Mouse (Mus musculus): ENCODE measurements at regions not wholly inside any gene's neighbourhood (a gene's known extent, or its start where the extent isn't known, plus 50 kb on each side); places are given as distances from the start of the nearest gene placed in this dataset.

- no peaks in the 10 kb centered on the region for H3K36me3 ChIP-seq (ENCODE audit: control insufficient read depth, insufficient read depth, low read length)
- no peak for TF ChIP-seq POLR2A (IDR thresholded peaks at IDR 0.05; ENCODE audit: low read depth, low read length)
- no peak for TF ChIP-seq CTCF (conservative IDR thresholded peaks at IDR 0.05; ENCODE audit: insufficient read depth, insufficient read length, low read depth, low read length)
- peak; percentile 66 for DNase-seq
- 55% methylated on average over 5 of the region's 5 CpGs for WGBS
- no peaks in the 10 kb centered on the region for H3K4me1 ChIP-seq (ENCODE audit: control insufficient read depth, insufficient read depth, low read length)
- H3K27ac ChIP-seq (ENCODE audit: insufficient read depth, low read depth, low read length), result no peak overlapping the region
- H3K27me3 ChIP-seq (replicated peaks; ENCODE audit: control insufficient read depth, insufficient read depth, low read length), result no peaks in the 10 kb centered on the region
- no peak overlapping the region for H3K4me3 ChIP-seq (ENCODE audit: insufficient read depth, low read depth, low read length)
These were observed 133.6 kb upstream of the Nrip1 start for GRCm38 (mm10) chr16:76507191-76507746.

GRCm38 (mm10) chr16:76506240-76506639, 132.6 kb upstream of the Nrip1 start:
- WGBS, result 27% methylated on average over 4 of the region's 4 CpGs
- H3K4me1 ChIP-seq (ENCODE audit: control insufficient read depth, insufficient read depth, low read length), result no peaks in the 10 kb centered on the region
- no peaks in the 10 kb centered on the region for H3K27me3 ChIP-seq (replicated peaks; ENCODE audit: control insufficient read depth, insufficient read depth, low read length)
- no peak overlapping the region for H3K4me3 ChIP-seq (ENCODE audit: insufficient read depth, low read depth, low read length)
- H3K36me3 ChIP-seq (ENCODE audit: control insufficient read depth, insufficient read depth, low read length), result no peaks in the 10 kb centered on the region
- TF ChIP-seq POLR2A (IDR thresholded peaks at IDR 0.05; ENCODE audit: low read depth, low read length), result no peak
- TF ChIP-seq CTCF (conservative IDR thresholded peaks at IDR 0.05; ENCODE audit: insufficient read depth, insufficient read length, low read depth, low read length), result no peak
- no peak overlapping the region for H3K27ac ChIP-seq (ENCODE audit: insufficient read depth, low read depth, low read length)
- DNase-seq, result peak; percentile 42

- TF ChIP-seq CTCF (conservative IDR thresholded peaks at IDR 0.05; ENCODE audit: insufficient read depth, insufficient read length, low read depth, low read length) (no peak), POLR2A (IDR thresholded peaks at IDR 0.05; ENCODE audit: low read depth, low read length) (no peak)
- no peak overlapping the region for H3K4me3 ChIP-seq (ENCODE audit: insufficient read depth, low read depth, low read length)
- 46% methylated on average over 8 of the region's 8 CpGs for WGBS
- H3K27ac ChIP-seq (ENCODE audit: insufficient read depth, low read depth, low read length), result no peak overlapping the region
- no peaks in the 10 kb centered on the region for H3K36me3 ChIP-seq (ENCODE audit: control insufficient read depth, insufficient read depth, low read length)
- H3K4me1 ChIP-seq (ENCODE audit: control insufficient read depth, insufficient read depth, low read length), result no peaks in the 10 kb centered on the region
- DNase-seq, result no peak
- H3K27me3 ChIP-seq (replicated peaks; ENCODE audit: control insufficient read depth, insufficient read depth, low read length), result no peaks in the 10 kb centered on the region
These were observed 126.2 kb upstream of the Nrip1 start for GRCm38 (mm10) chr16:76499686-76500400.

GRCm38 (mm10) chr16:76498233-76498632, 124.6 kb upstream of the Nrip1 start:
- TF ChIP-seq CTCF (conservative IDR thresholded peaks at IDR 0.05; ENCODE audit: insufficient read depth, insufficient read length, low read depth, low read length), result no peak
- no peak for TF ChIP-seq POLR2A (IDR thresholded peaks at IDR 0.05; ENCODE audit: low read depth, low read length)
- WGBS, result 73% methylated on average over 2 of the region's 2 CpGs

GRCm38 (mm10) chr16:76497041-76497808, 123.6 kb upstream of the Nrip1 start:
- DNase-seq, result no peak
- no peaks in the 10 kb centered on the region for H3K36me3 ChIP-seq (ENCODE audit: control insufficient read depth, insufficient read depth, low read length)
- no peaks in the 10 kb centered on the region for H3K4me1 ChIP-seq (ENCODE audit: control insufficient read depth, insufficient read depth, low read length)
- TF ChIP-seq CTCF (conservative IDR thresholded peaks at IDR 0.05; ENCODE audit: insufficient read depth, insufficient read length, low read depth, low read length), result no peak
- TF ChIP-seq POLR2A (IDR thresholded peaks at IDR 0.05; ENCODE audit: low read depth, low read length), result no peak
- H3K4me3 ChIP-seq (ENCODE audit: insufficient read depth, low read depth, low read length), result no peak overlapping the region
- H3K27me3 ChIP-seq (replicated peaks; ENCODE audit: control insufficient read depth, insufficient read depth, low read length), result no peaks in the 10 kb centered on the region
- WGBS, result 92% methylated on average over 12 of the region's 12 CpGs
- no peak overlapping the region for H3K27ac ChIP-seq (ENCODE audit: insufficient read depth, low read depth, low read length)

More at GRCm38 (mm10) chr16:76498233-76498632, 124.6 kb upstream of the Nrip1 start:
- Histone ChIP-seq H3K36me3 (ENCODE audit: control insufficient read depth, insufficient read depth, low read length) (no peaks in the 10 kb centered on the region), H3K4me3 (ENCODE audit: insufficient read depth, low read depth, low read length) (no peak overlapping the region), H3K27ac (ENCODE audit: insufficient read depth, low read depth, low read length) (no peak overlapping the region), H3K27me3 (replicated peaks; ENCODE audit: control insufficient read depth, insufficient read depth, low read length) (no peaks in the 10 kb centered on the region), H3K4me1 (ENCODE audit: control insufficient read depth, insufficient read depth, low read length) (no peaks in the 10 kb centered on the region)
- DNase-seq, result no peak

- WGBS, result 90% methylated on average over 5 of the region's 5 CpGs
- Histone ChIP-seq H3K27ac (ENCODE audit: insufficient read depth, low read depth, low read length) (no peak overlapping the region), H3K36me3 (ENCODE audit: control insufficient read depth, insufficient read depth, low read length) (no peaks in the 10 kb centered on the region), H3K27me3 (replicated peaks; ENCODE audit: control insufficient read depth, insufficient read depth, low read length) (no peaks in the 10 kb centered on the region), H3K4me3 (ENCODE audit: insufficient read depth, low read depth, low read length) (no peak overlapping the region), H3K4me1 (ENCODE audit: control insufficient read depth, insufficient read depth, low read length) (0 out of 2 replicates have a peak, but pooled peaks cover 4% of the 10 kb centered on the region)
- no peak for TF ChIP-seq POLR2A (IDR thresholded peaks at IDR 0.05; ENCODE audit: low read depth, low read length)
- TF ChIP-seq CTCF (conservative IDR thresholded peaks at IDR 0.05; ENCODE audit: insufficient read depth, insufficient read length, low read depth, low read length), result no peak
- no peak for DNase-seq
These were observed 109.8 kb upstream of the Nrip1 start for GRCm38 (mm10) chr16:76483419-76483818.

GRCm38 (mm10) chr16:76481966-76482365, 108.3 kb upstream of the Nrip1 start:
- H3K27ac ChIP-seq (ENCODE audit: insufficient read depth, low read depth, low read length), result no peak overlapping the region
- H3K36me3 ChIP-seq (ENCODE audit: control insufficient read depth, insufficient read depth, low read length), result no peaks in the 10 kb centered on the region
- WGBS, result 60% methylated on average over 4 of the region's 4 CpGs
- H3K27me3 ChIP-seq (replicated peaks; ENCODE audit: control insufficient read depth, insufficient read depth, low read length), result no peaks in the 10 kb centered on the region
- TF ChIP-seq CTCF (conservative IDR thresholded peaks at IDR 0.05; ENCODE audit: insufficient read depth, insufficient read length, low read depth, low read length) (no peak), POLR2A (IDR thresholded peaks at IDR 0.05; ENCODE audit: low read depth, low read length) (no peak)
- H3K4me1 ChIP-seq (ENCODE audit: control insufficient read depth, insufficient read depth, low read length), result 0 out of 2 replicates have a peak, but pooled peaks cover 4% of the 10 kb centered on the region
- H3K4me3 ChIP-seq (ENCODE audit: insufficient read depth, low read depth, low read length), result no peak overlapping the region
- peak; percentile 58 for DNase-seq

All from kidney, adult 2 months (tissue).